Mouse (Mus musculus) E14TG2a.4 (cell line): ENCODE measurements at regions not wholly inside any gene's neighbourhood (a gene's known extent, or its start where the extent isn't known, plus 50 kb on each side); places are given as distances from the start of the nearest gene placed in this dataset.

Experiments
- CTCF ChIP-seq: conservative IDR thresholded peaks from 2 replicates; pipeline ENCODE4 v1.5.1; 2014; ENCODE audit warnings: low read length
- NANOG ChIP-seq: IDR thresholded peaks from 2 replicates; pipeline ENCODE4 v1.6.1; 2014; ENCODE audit warnings: borderline replicate concordance, low read length, mixed read lengths

- no peak for TF ChIP-seq CTCF
- TF ChIP-seq NANOG: no peak
Measured at GRCm38 (mm10) chr12:46075355-46075754, 743.4 kb downstream of the Nova1 start.
